Mouse (Mus musculus) mature B cell (primary cell): ENCODE data around the gene Cyfip2.

Experiments used
- in situ Hi-C: fragments of 300-500 bp; cut with MboI; formaldehyde crosslinking; loops from 2 replicates; pipeline ENCODE4 v1.14.3; 2019

Cyfip2 gene

DNA sequence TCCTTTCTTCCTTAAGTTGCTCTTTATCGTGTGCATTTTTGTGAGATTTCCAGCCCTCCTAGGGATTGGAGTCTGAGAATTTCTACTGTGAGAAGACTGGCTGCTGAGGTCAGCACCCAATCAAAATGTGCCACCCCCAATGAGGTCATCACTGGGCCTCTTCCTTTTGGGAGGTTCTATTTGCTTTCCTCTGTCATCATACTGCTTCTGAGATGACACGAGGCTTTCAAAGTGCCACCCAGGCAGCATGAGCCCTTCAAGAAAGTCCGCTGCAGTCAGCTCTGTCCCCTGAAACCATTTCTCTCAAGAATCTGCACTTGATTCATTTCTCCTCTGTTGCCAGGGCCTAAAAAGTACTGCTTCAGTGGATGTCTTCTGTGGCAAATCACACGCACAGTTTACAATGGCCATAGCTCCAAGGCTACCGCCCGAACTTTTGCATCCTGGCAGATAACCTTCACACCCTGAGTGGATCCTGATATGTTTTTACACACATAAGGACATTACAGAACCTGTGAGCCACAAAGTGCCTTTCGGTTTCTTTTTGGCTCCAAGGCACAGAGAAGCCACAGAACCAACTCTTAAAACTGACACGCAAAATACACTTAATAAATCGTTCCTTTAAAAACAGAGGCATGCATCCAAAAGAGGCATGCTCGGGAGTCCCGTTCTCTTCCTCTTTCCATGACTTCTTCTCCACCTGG is 4.2 kb downstream of the Cyfip2 start:
- in situ Hi-C loops = loop anchor here (10.0 kb wide), 1 partner anchor 126 kb away; the partner anchor contains the start of gene Med7

- in situ Hi-C loops = loop anchor here (10.0 kb wide), 1 partner anchor 127 kb away; the partner anchor contains the start of gene Med7
Observed at GRCm38 (mm10) chr11:46307768-46308167, 4.9 kb downstream of the Cyfip2 start.

DNA sequence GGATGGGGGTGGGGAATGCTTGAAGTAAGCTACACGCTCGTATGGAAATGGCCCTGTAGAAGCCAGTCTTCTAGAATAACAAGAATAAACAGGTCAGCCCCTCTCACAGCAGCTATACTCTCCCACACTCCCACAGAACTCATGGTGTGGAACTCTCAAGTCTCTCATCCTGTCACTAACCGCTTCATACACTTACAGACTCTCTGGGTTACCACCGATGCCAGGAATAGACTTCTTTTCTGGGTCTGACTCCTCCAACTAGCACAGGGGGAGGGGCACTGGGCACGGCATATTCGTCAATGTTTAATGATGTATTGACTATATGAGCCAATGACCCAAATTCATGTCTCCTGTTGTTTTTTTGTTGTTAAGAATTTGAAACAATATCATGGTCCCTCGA is 5.9 kb downstream of the Cyfip2 start:
- in situ Hi-C loops = loop anchor here (10.0 kb wide), 1 partner anchor 128 kb away; the partner anchor contains the start of gene Med7

DNA sequence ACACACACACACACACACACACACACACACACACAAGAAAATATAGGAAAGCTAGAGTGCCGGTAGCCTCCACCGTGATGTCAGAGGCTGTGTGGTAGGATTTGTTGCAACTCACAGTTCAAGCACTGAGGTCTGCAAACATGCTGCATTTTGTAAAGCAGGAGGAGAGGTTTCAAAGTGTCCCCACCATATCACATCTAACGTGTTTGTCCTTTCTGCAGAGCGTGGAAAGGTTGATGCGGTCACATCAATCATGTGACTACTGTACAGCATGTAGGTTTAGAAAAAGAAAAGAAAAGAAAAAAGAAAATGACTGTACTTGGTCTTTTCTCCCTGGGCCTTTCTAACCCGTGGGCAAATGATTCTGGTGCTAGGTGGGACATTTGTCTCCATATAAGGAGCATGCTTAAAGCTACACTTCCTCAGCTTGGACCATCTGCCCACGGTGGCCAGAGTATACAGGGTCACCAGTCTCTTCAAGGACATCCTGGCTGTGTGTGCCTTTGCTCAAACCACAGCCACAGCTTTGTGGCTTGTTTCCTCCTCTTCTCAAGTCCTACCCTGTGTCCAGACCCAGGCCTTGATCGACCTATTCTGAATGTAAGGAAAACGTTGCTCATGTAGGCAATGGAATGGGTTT is 6.7 kb downstream of the Cyfip2 start:
- in situ Hi-C loops = loop anchor here (10.0 kb wide), 1 partner anchor 129 kb away; the partner anchor contains the start of gene Med7

GRCm38 (mm10) chr11:46304864-46305710 is 7.6 kb downstream of the Cyfip2 start:
- in situ Hi-C loops = loop anchor here (10.0 kb wide), 1 partner anchor 130 kb away; the partner anchor contains the start of gene Med7

DNA sequence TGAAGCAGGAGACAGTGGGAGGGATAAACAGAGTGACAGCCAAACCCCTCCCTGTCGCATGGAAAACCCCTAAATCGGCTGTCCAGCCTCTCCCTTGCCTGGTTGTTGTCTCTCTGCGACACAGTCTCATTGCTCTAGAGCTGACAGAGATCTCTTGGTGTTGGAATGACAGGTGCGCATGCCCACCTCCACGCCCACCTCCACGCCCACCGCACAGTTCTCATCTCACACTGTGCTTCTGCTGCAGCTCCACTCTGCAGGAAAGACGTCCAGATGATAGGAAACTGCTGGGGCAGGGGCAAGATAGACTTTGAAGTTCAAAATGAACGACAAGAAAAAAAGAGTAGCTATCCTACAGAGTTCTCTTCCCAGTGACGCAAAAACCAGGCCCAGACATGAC is 8.6 kb downstream of the Cyfip2 start:
- in situ Hi-C loops = loop anchor here (10.0 kb wide), 1 partner anchor 131 kb away; the partner anchor contains the start of gene Med7

- in situ Hi-C loops = loop anchor here (10.0 kb wide), 1 partner anchor 132 kb away; the partner anchor contains the start of gene Med7
Observed at GRCm38 (mm10) chr11:46302471-46302870, 10.2 kb downstream of the Cyfip2 start.

DNA sequence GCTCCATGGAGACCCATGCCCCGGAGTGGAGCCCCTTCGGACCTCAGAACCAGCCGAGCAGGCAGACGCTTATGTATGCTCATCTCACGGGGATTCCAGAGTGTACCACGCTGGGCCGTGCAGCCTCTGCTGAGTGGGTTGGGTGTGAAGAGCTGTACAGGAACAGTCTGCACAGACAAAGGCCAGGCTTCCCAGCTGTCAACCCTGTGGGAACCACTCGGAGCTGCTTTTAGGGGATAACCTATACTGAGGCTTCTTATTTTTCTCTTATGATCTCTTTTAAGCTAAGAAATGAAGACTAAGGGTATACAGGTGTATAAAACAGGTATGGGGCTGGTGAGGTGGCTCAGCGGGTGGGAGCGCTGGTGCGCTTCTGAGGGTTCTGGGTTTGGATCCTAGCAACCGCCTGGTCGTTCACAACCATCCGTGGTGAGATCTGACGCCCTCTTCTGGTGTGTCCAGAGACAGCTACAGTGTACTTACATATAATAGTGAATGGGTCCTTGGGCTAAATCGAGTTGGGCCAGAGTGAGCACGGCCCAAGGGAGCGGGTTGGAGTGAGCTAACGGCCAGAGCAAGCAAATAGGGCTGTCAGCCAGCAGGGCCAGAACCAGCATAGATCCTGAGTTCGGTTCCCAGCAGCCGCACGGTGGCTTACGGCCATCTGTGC is 10.9 kb downstream of the Cyfip2 start:
- in situ Hi-C loops = loop anchor here (10.0 kb wide), 1 partner anchor 133 kb away; the partner anchor contains the start of gene Med7

GRCm38 (mm10) chr11:46299901-46300300 is 12.8 kb downstream of the Cyfip2 start:
- in situ Hi-C loops = loop anchor here (10.0 kb wide), 1 partner anchor 135 kb away; the partner anchor contains the start of gene Med7

DNA sequence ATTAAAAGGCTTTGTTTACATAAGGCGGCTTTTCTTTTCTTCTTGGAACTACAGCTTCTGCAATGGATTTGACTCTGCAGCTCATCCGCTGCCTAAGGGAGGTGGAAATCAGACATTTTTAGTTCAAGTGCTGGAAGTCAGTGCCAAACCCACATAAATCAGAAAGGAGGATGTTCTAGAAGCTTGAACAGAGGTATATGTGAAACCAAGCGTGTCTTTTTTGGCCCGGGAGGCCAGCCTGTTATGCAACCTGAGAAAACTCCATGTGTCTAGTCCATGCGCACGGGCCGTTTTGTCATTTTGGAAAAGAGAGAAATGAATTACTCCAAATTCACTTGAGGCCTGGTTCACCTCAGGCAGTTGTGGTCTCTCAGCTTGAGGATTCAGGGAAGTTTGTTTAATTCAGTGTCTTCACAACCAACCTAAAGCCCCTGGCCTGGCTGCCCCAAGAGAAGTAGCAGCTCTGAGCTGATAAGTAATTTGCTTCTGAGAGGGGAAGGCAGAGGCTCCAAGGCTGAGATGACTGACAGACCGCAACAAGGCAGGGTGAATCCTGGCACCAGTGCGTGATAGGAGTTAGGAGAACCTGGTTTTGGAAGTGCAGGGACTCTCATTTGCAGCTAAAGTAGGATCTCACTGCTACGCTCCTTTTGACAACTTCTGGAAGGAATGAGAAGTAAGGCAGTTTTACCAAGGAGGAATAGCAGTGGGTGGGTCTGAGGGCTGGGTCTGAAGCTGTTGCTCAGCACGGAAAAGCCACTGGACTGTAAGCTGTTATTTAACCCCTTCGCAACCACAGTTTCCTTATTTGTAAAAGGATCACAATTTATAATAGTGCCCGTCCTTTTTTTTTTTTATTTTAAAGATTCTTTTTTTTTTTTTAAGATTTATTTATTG is 13.5 kb downstream of the Cyfip2 start:
- in situ Hi-C loops = no loop called here

GRCm38 (mm10) chr11:46294390-46294789 is 18.3 kb downstream of the Cyfip2 start:
- in situ Hi-C loops = no loop called here

GRCm38 (mm10) chr11:46293491-46293890 is 19.2 kb downstream of the Cyfip2 start:
- in situ Hi-C loops = no loop called here

- in situ Hi-C loops = no loop called here
Observed at GRCm38 (mm10) chr11:46290988-46291405, 21.7 kb downstream of the Cyfip2 start.

DNA sequence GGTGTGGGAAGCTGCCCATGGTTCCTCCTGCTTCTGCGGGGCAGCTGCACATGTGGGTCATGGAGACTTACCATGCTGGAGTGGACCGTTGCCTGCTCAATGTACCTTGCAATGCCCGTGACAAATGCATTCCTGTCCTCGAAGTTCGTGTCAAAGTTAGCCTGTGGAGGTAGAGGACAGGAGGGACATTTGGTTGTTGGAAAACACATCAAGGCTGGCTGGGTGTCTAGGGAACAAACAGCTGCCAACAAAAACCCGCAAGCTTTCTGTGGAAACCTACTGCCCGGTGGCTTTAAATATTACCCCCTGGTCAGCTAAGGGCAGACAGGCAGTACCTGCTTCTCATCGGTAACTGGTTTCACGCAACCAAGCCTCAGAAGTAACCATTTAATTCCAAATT is 23.1 kb downstream of the Cyfip2 start:
- in situ Hi-C loops = no loop called here

GRCm38 (mm10) chr11:46289022-46289421 is 23.6 kb downstream of the Cyfip2 start:
- in situ Hi-C loops = no loop called here

- in situ Hi-C loops = no loop called here
Observed at GRCm38 (mm10) chr11:46288091-46288490, 24.6 kb downstream of the Cyfip2 start.

GRCm38 (mm10) chr11:46286803-46287202 is 25.9 kb downstream of the Cyfip2 start:
- in situ Hi-C loops = no loop called here

DNA sequence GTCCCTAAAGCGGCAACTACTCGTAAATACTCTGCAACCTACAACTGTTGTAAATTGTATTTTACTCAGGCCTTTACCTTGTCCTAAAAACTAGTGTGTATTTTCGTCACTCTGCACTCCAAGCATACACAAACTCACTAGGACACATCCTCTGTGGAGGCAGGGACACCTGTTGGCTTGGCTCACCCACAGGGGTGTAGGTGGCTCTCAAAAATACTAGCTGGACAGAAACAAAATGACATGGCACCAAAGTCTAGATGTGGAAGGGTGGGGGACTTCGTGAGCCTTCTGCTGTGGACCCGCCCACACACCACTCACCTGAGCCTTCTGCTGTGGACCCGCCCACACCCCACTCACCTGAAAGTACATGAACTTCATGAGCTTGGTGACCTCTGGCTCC is 28.9 kb downstream of the Cyfip2 start:
- in situ Hi-C loops = no loop called here

- in situ Hi-C loops = no loop called here
Observed at GRCm38 (mm10) chr11:46282612-46283011, 30.0 kb downstream of the Cyfip2 start.

GRCm38 (mm10) chr11:46278709-46279108 is 34.0 kb downstream of the Cyfip2 start:
- in situ Hi-C loops = no loop called here
